Mouse (Mus musculus) gastrocnemius, postnatal 36 days (tissue): ENCODE measurements around the gene Gm6096. TPM values are rescaled to one million over a fixed set of nuclear protein-coding genes. Genes with fewer than 3 reads are reported as not detected.

Experiments
- DNase-seq, 2 experiments: peaks; one replicate each; pipeline ENCODE4 v3.0.0; 2022
- intact Hi-C: fragments of 180-260 bp; cut with DNase I; formaldehyde crosslinking; loops from one replicate; pipeline ENCODE4 v1.15.1; 2025
- total RNA-seq, 2 experiments: library from RNA; stranded (reverse); gene quantifications; 2 replicates each; pipeline ENCODE4 v1.2.3; 2021

Gm6096 gene
- total RNA-seq, 2 experiments from 2014 or later, result not detected

- intact Hi-C loops, result no loop called here
- no peak for DNase-seq
These were observed 48.0 kb downstream of the Gm6096 start for GRCm38 (mm10) chr7:34298818-34299217.

Other genes with a start within 250 kb of the Gm6096 start
- gene Scgb2b27, start 237.1 kb upstream of the Gm6096 start, total RNA-seq, result not detected
- gene Scgb1b27, start 229.6 kb upstream of the Gm6096 start, total RNA-seq, result not detected
- gene Scgb1b30, start 155.6 kb upstream of the Gm6096 start, total RNA-seq, result not detected
- 1 to 10 TPM; 3.6 to 3.8 TPM for gene Wtip, start 117.8 kb upstream of the Gm6096 start, total RNA-seq
- 10 to 100 TPM; 29.6 to 44.7 TPM for gene Uba2, start 81.4 kb upstream of the Gm6096 start, total RNA-seq
- gene Pdcd2l, start 54.4 kb upstream of the Gm6096 start, total RNA-seq, result 10 to 100 TPM; 15.3 to 18.1 TPM
- 1,000 to 10,000 TPM; 1,148 to 1,175 TPM for gene Gpi1, start 20.7 kb upstream of the Gm6096 start, total RNA-seq
- gene 4931406P16Rik, start 62.5 kb downstream of the Gm6096 start, total RNA-seq, result 10 to 100 TPM; 25.8 to 37.3 TPM
- gene Lsm14a, start 142.3 kb downstream of the Gm6096 start, total RNA-seq, result 10 to 100 TPM; 73.3 to 84.3 TPM